Mouse (Mus musculus): ENCODE data around the gene Zmat5. TPM values are rescaled to one million over a fixed set of nuclear protein-coding genes. Genes with fewer than 3 reads are reported as not detected.

The Zmat5 gene
- polyA plus RNA-seq, 1 experiment = 62.6 TPM

DNA sequence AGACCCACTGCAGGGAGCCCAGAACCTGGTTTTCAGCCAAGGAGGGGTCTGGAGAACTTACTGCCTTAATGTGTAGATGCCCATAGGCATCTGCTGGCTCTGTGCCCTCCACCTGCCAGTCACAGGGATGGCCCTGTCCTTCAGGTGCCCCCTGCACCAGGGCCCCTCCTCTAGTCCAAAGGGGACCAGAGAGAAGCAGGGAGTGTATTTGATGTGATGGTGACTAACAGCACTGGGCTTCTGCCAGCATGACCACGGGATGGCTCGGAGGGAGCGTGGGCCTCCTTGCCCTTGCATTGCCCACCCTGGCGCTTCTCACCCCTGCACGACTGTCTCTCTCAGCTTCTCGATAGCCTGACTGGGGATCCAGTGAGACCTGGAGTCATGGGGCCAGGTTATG lies 40.2 kb downstream of the Zmat5 start:
- Histone ChIP-seq H3K27me3 (replicated peaks; ENCODE audit: control insufficient read depth, insufficient read depth, low read length) (peaks cover 6% of the 10 kb centered on the region), H3K4me1 (ENCODE audit: control insufficient read depth, insufficient read depth, low read length) (no peaks in the 10 kb centered on the region), H3K4me3 (ENCODE audit: insufficient read depth, low read depth, low read length) (no peak overlapping the region), H3K27ac (ENCODE audit: insufficient read depth, low read depth, low read length) (no peak overlapping the region), H3K36me3 (ENCODE audit: control insufficient read depth, insufficient read depth, low read length) (no peaks in the 10 kb centered on the region)
- TF ChIP-seq POLR2A (IDR thresholded peaks at IDR 0.05; ENCODE audit: low read depth, low read length) = no peak
- TF ChIP-seq CTCF (conservative IDR thresholded peaks at IDR 0.05; ENCODE audit: insufficient read depth, insufficient read length, low read depth, low read length) = no peak
- no peak for DNase-seq
- WGBS = 67% methylated on average over 6 of the region's 6 CpGs

DNA sequence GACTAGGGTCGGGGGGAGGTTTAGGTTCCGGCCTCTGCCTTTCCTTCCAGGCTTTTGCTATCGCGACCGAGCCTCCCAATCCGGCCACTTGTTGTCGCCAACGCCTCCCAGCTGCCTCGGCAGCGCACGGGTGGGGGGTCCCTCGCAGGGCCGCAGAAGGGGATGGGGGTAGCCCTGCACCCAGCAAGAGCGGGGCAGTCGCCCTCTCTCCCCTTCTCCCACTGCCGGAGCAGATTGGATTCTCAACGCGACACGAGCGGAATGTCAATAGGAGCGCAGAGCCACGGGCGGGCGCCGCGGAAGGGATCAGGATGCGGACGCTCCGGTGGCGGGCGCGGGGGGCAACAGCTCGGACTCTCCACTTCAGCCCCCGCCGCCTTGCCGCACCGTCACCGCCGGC lies 41.5 kb downstream of the Zmat5 start:
- H3K36me3 ChIP-seq (ENCODE audit: control insufficient read depth, insufficient read depth, low read length) = no peaks in the 10 kb centered on the region
- no peak overlapping the region for H3K27ac ChIP-seq (ENCODE audit: insufficient read depth, low read depth, low read length)
- peaks cover 6% of the 10 kb centered on the region for H3K27me3 ChIP-seq (replicated peaks; ENCODE audit: control insufficient read depth, insufficient read depth, low read length)
- H3K4me3 ChIP-seq (ENCODE audit: insufficient read depth, low read depth, low read length) = no peak overlapping the region
- 2% methylated on average over 39 of the region's 39 CpGs for WGBS
- TF ChIP-seq POLR2A (IDR thresholded peaks at IDR 0.05; ENCODE audit: low read depth, low read length) = no peak
- no peak for TF ChIP-seq CTCF (conservative IDR thresholded peaks at IDR 0.05; ENCODE audit: insufficient read depth, insufficient read length, low read depth, low read length)
- no peaks in the 10 kb centered on the region for H3K4me1 ChIP-seq (ENCODE audit: control insufficient read depth, insufficient read depth, low read length)
- no peak for DNase-seq

DNA sequence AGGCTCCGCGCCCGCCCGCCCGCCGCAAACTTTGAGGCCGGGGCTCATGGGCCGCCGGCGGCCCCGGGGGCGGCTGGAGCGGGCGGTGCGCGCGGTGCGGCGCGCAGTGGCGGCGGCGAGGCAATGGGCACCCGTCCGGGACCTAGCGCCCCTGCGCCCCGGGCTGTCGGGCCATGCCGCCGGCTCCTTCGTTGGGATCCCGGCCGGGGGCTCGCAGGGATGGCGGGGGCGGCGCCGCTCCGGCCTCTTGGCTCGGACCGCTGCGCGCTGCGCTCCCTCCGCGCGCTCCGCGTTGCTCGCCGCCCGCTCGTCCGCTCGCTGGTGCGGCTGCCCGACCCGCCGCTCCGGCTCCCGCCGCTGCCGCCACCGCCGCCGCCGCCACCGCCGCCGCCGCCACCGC lies 42.3 kb downstream of the Zmat5 start, which contains the start of gene Cabp7:
Cabp7 (minus strand) TSS at position 46 of the 400 bp plus-strand sequence.
- DNase-seq = no peak
- Histone ChIP-seq H3K36me3 (ENCODE audit: control insufficient read depth, insufficient read depth, low read length) (no peaks in the 10 kb centered on the region), H3K27me3 (replicated peaks; ENCODE audit: control insufficient read depth, insufficient read depth, low read length) (peaks cover 6% of the 10 kb centered on the region), H3K27ac (ENCODE audit: insufficient read depth, low read depth, low read length) (no peak within 1 kb of the TSS), H3K4me3 (ENCODE audit: insufficient read depth, low read depth, low read length) (no peak within 1 kb of the TSS), H3K4me1 (ENCODE audit: control insufficient read depth, insufficient read depth, low read length) (no peaks in the 10 kb centered on the region)
- WGBS = 5% methylated on average over 58 of the region's 73 CpGs
- TF ChIP-seq POLR2A (IDR thresholded peaks at IDR 0.05; ENCODE audit: low read depth, low read length) = no peak
- TF ChIP-seq CTCF (conservative IDR thresholded peaks at IDR 0.05; ENCODE audit: insufficient read depth, insufficient read length, low read depth, low read length) = no peak

DNA sequence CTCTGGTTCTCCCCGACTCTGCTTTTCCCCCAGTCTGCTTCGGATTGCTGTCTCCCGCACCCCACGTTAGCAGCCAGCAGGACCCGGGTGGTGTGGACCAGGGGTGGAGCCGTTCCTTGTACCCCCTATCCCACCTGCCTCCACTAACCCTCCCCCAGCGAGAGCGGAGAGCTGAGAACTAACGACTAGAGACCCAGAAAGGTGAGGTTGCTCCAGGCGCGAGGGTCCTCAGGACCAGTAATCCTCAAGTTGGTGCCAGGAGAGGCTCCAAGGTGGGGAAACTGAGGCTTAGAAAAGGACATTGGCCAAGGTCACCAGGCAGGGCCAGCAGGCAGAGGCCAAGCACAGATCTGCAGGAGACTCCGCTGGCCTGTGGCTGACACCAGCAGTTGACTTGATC lies 42.8 kb downstream of the Zmat5 start:
- no peaks in the 10 kb centered on the region for H3K4me1 ChIP-seq (ENCODE audit: control insufficient read depth, insufficient read depth, low read length)
- H3K27ac ChIP-seq (ENCODE audit: insufficient read depth, low read depth, low read length) = no peak overlapping the region
- H3K36me3 ChIP-seq (ENCODE audit: control insufficient read depth, insufficient read depth, low read length) = no peaks in the 10 kb centered on the region
- H3K4me3 ChIP-seq (ENCODE audit: insufficient read depth, low read depth, low read length) = no peak overlapping the region
- WGBS = 3% methylated on average over 12 of the region's 12 CpGs
- TF ChIP-seq POLR2A (IDR thresholded peaks at IDR 0.05; ENCODE audit: low read depth, low read length) (no peak), CTCF (conservative IDR thresholded peaks at IDR 0.05; ENCODE audit: insufficient read depth, insufficient read length, low read depth, low read length) (no peak)
- H3K27me3 ChIP-seq (replicated peaks; ENCODE audit: control insufficient read depth, insufficient read depth, low read length) = peaks cover 6% of the 10 kb centered on the region
- DNase-seq = no peak

DNA sequence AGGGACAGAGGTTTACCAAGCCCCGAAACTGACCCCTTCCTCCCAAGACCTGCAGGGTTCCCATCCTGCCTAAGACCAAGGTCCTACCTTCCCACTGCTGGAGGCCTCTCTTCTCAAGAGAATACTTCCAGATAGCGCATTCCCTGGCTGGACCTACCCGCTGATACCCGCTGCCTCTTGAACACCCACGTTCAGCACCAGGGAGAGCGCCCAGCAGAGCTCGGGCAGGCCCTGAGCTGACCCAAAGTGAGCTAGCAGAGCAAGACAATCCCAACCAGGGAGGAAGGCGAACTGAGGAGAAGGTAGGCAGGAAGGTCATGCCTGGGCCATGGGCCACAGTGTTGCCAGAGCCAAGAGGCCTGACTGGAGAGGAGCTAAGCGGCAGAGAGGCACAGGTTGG lies 45.8 kb downstream of the Zmat5 start:
- H3K4me3 ChIP-seq (ENCODE audit: insufficient read depth, low read depth, low read length) = no peak overlapping the region
- H3K27me3 ChIP-seq (replicated peaks; ENCODE audit: control insufficient read depth, insufficient read depth, low read length) = peaks cover 6% of the 10 kb centered on the region
- 5% methylated on average over 9 of the region's 9 CpGs for WGBS

DNA sequence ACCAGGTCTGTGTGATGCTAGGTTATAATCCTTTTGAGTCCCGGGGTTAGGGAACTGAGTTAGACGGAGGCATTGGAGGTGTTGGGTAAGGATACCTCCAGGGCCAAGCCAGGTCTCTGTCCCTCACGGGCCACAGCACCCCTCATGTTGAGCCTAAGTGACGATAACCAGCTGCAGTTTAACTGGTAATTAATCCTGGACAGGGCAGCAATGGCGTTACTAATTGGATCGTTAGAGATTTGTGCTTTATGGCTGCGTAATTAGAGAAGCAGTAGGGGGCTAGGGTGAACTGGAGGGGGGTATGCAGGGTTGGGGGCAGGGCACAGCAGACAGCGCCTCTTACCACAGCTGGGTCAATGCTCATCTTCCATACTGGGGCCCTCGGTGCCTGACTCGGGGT lies 48.4 kb downstream of the Zmat5 start:
- H3K27ac ChIP-seq (ENCODE audit: insufficient read depth, low read depth, low read length) = no peak overlapping the region
- no peaks in the 10 kb centered on the region for H3K27me3 ChIP-seq (replicated peaks; ENCODE audit: control insufficient read depth, insufficient read depth, low read length)
- H3K4me1 ChIP-seq (ENCODE audit: control insufficient read depth, insufficient read depth, low read length) = no peaks in the 10 kb centered on the region
- no peak overlapping the region for H3K4me3 ChIP-seq (ENCODE audit: insufficient read depth, low read depth, low read length)
- no peak for DNase-seq
- 17% methylated on average over 10 of the region's 10 CpGs for WGBS
- no peak for TF ChIP-seq CTCF (conservative IDR thresholded peaks at IDR 0.05; ENCODE audit: insufficient read depth, insufficient read length, low read depth, low read length)
- no peak for TF ChIP-seq POLR2A (IDR thresholded peaks at IDR 0.05; ENCODE audit: low read depth, low read length)
- H3K36me3 ChIP-seq (ENCODE audit: control insufficient read depth, insufficient read depth, low read length) = no peaks in the 10 kb centered on the region

More for the DNA sequence above, 45.8 kb downstream of the Zmat5 start:
- peak; percentile 68 for DNase-seq
- Histone ChIP-seq H3K4me1 (ENCODE audit: control insufficient read depth, insufficient read depth, low read length) (no peaks in the 10 kb centered on the region), H3K36me3 (ENCODE audit: control insufficient read depth, insufficient read depth, low read length) (no peaks in the 10 kb centered on the region), H3K27ac (ENCODE audit: insufficient read depth, low read depth, low read length) (no peak overlapping the region)
- no peak for TF ChIP-seq POLR2A (IDR thresholded peaks at IDR 0.05; ENCODE audit: low read depth, low read length)
- TF ChIP-seq CTCF (conservative IDR thresholded peaks at IDR 0.05; ENCODE audit: insufficient read depth, insufficient read length, low read depth, low read length) = no peak

DNA sequence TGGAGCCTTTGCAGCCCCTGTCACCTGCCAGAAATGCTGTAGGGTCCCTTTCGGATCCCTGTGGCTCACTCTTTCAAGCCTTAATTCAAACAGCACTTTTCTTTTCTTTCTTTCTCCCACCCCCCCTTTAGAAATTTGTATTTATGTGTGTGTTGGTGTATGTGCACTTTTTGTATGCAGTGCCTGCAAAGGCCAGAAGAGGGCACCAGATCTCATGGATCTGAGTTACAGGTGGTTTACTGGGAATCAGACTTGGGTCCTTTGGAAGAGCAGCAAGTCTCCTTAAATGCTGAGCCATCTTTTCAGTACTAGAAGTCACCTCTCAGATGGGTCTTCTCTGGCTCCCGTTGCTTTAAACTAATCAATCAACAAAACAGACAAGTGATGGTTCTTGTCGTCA lies 49.6 kb downstream of the Zmat5 start:
- WGBS = 93% methylated on average over 3 of the region's 3 CpGs

More for the DNA sequence above, 49.6 kb downstream of the Zmat5 start:
- H3K27me3 ChIP-seq (replicated peaks; ENCODE audit: control insufficient read depth, insufficient read depth, low read length) = no peaks in the 10 kb centered on the region
- H3K4me1 ChIP-seq (ENCODE audit: control insufficient read depth, insufficient read depth, low read length) = no peaks in the 10 kb centered on the region
- no peaks in the 10 kb centered on the region for H3K36me3 ChIP-seq (ENCODE audit: control insufficient read depth, insufficient read depth, low read length)
- DNase-seq = no peak
- no peak overlapping the region for H3K27ac ChIP-seq (ENCODE audit: insufficient read depth, low read depth, low read length)
- TF ChIP-seq CTCF (conservative IDR thresholded peaks at IDR 0.05; ENCODE audit: insufficient read depth, insufficient read length, low read depth, low read length) (no peak), POLR2A (IDR thresholded peaks at IDR 0.05; ENCODE audit: low read depth, low read length) (no peak)
- no peak overlapping the region for H3K4me3 ChIP-seq (ENCODE audit: insufficient read depth, low read depth, low read length)

All from kidney, adult 2 months (tissue).